Mouse (Mus musculus): Measurements from ENCODE around the gene Asb3. TPM values are rescaled to one million over a fixed set of nuclear protein-coding genes. Genes with fewer than 3 reads are reported as not detected.

The Asb3 gene
- total and polyA plus RNA-seq, 3 experiments, result 2.6 to 9.2 (median 7.8) TPM

- intact Hi-C loops (cut with DNase I), result no loop called here
- H3K36me3 ChIP-seq (ENCODE audit: control insufficient read depth, insufficient read depth, low read length), result no peaks in the 10 kb centered on the region
- no peaks in the 10 kb centered on the region for H3K79me2 ChIP-seq (replicated peaks; ENCODE audit: control insufficient read depth, insufficient read depth, low read length)
- H3K4me1 ChIP-seq (ENCODE audit: control insufficient read depth, insufficient read depth, low read length), result no peaks in the 10 kb centered on the region
- no peak overlapping the region for H3K27ac ChIP-seq
- TF ChIP-seq CTCF (IDR thresholded peaks at IDR 0.05) (no peak), POLR2A (IDR thresholded peaks at IDR 0.05; ENCODE audit: insufficient read depth, low read depth, low read length) (no peak), EP300 (IDR thresholded peaks at IDR 0.05; ENCODE audit: insufficient read depth, low read depth, low read length) (no peak)
- H3K4me3 ChIP-seq, result no peak overlapping the region
- DNase-seq, result no peak
- H3K9ac ChIP-seq (ENCODE audit: low read depth, low read length), result no peak overlapping the region
- no peaks in the 10 kb centered on the region for H3K27me3 ChIP-seq (ENCODE audit: control insufficient read depth, insufficient read depth, low read length)
Observed at GRCm38 (mm10) chr11:30899312-30899711, 14.1 kb downstream of the Asb3 start.

GRCm38 (mm10) chr11:30912311-30912710 lies 27.1 kb downstream of the Asb3 start:
- Histone ChIP-seq H3K27me3 (ENCODE audit: control insufficient read depth, insufficient read depth, low read length) (no peaks in the 10 kb centered on the region), H3K4me1 (ENCODE audit: control insufficient read depth, insufficient read depth, low read length) (no peaks in the 10 kb centered on the region), H3K9ac (ENCODE audit: low read depth, low read length) (no peak overlapping the region), H3K36me3 (ENCODE audit: control insufficient read depth, insufficient read depth, low read length) (no peaks in the 10 kb centered on the region), H3K4me3 (no peak overlapping the region), H3K27ac (no peak overlapping the region), H3K79me2 (replicated peaks; ENCODE audit: control insufficient read depth, insufficient read depth, low read length) (no peaks in the 10 kb centered on the region)
- TF ChIP-seq EP300 (IDR thresholded peaks at IDR 0.05; ENCODE audit: insufficient read depth, low read depth, low read length), result no peak
- TF ChIP-seq POLR2A (IDR thresholded peaks at IDR 0.05; ENCODE audit: insufficient read depth, low read depth, low read length), result no peak
- TF ChIP-seq CTCF (IDR thresholded peaks at IDR 0.05), result no peak
- 87% methylated on average over 3 of the region's 3 CpGs for WGBS
- DNase-seq, result no peak
- intact Hi-C loops (cut with DNase I), result no loop called here

- Histone ChIP-seq H3K4me1 (ENCODE audit: control insufficient read depth, insufficient read depth, low read length) (no peaks in the 10 kb centered on the region), H3K27me3 (ENCODE audit: control insufficient read depth, insufficient read depth, low read length) (no peaks in the 10 kb centered on the region), H3K9ac (ENCODE audit: low read depth, low read length) (no peak overlapping the region), H3K36me3 (ENCODE audit: control insufficient read depth, insufficient read depth, low read length) (no peaks in the 10 kb centered on the region), H3K27ac (no peak overlapping the region), H3K4me3 (no peak overlapping the region), H3K79me2 (replicated peaks; ENCODE audit: control insufficient read depth, insufficient read depth, low read length) (no peaks in the 10 kb centered on the region)
- no peak for DNase-seq
- intact Hi-C loops (cut with DNase I), result no loop called here
- TF ChIP-seq POLR2A (IDR thresholded peaks at IDR 0.05; ENCODE audit: insufficient read depth, low read depth, low read length) (no peak), EP300 (IDR thresholded peaks at IDR 0.05; ENCODE audit: insufficient read depth, low read depth, low read length) (no peak), CTCF (IDR thresholded peaks at IDR 0.05) (no peak)
- WGBS, result 87% methylated on average over 1 of the region's 1 CpGs
Observed at GRCm38 (mm10) chr11:30920641-30921040, 35.4 kb downstream of the Asb3 start.

- Histone ChIP-seq H3K36me3 (ENCODE audit: control insufficient read depth, insufficient read depth, low read length) (no peaks in the 10 kb centered on the region), H3K27ac (no peak overlapping the region), H3K9ac (ENCODE audit: low read depth, low read length) (no peak overlapping the region), H3K79me2 (replicated peaks; ENCODE audit: control insufficient read depth, insufficient read depth, low read length) (no peaks in the 10 kb centered on the region), H3K4me3 (no peak overlapping the region), H3K4me1 (ENCODE audit: control insufficient read depth, insufficient read depth, low read length) (no peaks in the 10 kb centered on the region), H3K27me3 (ENCODE audit: control insufficient read depth, insufficient read depth, low read length) (no peaks in the 10 kb centered on the region)
- intact Hi-C loops (cut with DNase I), result no loop called here
- no peak for DNase-seq
- TF ChIP-seq CTCF (IDR thresholded peaks at IDR 0.05) (no peak), EP300 (IDR thresholded peaks at IDR 0.05; ENCODE audit: insufficient read depth, low read depth, low read length) (no peak), POLR2A (IDR thresholded peaks at IDR 0.05; ENCODE audit: insufficient read depth, low read depth, low read length) (no peak)
- WGBS, result 94% methylated on average over 3 of the region's 3 CpGs
Observed at GRCm38 (mm10) chr11:30923283-30923682, 38.1 kb downstream of the Asb3 start.

- H3K4me1 ChIP-seq (ENCODE audit: control insufficient read depth, insufficient read depth, low read length), result no peaks in the 10 kb centered on the region
- no peak overlapping the region for H3K27ac ChIP-seq
- no peaks in the 10 kb centered on the region for H3K27me3 ChIP-seq (ENCODE audit: control insufficient read depth, insufficient read depth, low read length)
- intact Hi-C loops (cut with DNase I), result no loop called here
- DNase-seq, result no peak
- no peaks in the 10 kb centered on the region for H3K36me3 ChIP-seq (ENCODE audit: control insufficient read depth, insufficient read depth, low read length)
- no peak for TF ChIP-seq CTCF (IDR thresholded peaks at IDR 0.05)
- TF ChIP-seq EP300 (IDR thresholded peaks at IDR 0.05; ENCODE audit: insufficient read depth, low read depth, low read length), result no peak
- TF ChIP-seq POLR2A (IDR thresholded peaks at IDR 0.05; ENCODE audit: insufficient read depth, low read depth, low read length), result no peak
- no peak overlapping the region for H3K9ac ChIP-seq (ENCODE audit: low read depth, low read length)
- no peaks in the 10 kb centered on the region for H3K79me2 ChIP-seq (replicated peaks; ENCODE audit: control insufficient read depth, insufficient read depth, low read length)
- no peak overlapping the region for H3K4me3 ChIP-seq
Observed at GRCm38 (mm10) chr11:30928079-30928478, 42.9 kb downstream of the Asb3 start.

- DNase-seq, result no peak
- Histone ChIP-seq H3K36me3 (ENCODE audit: control insufficient read depth, insufficient read depth, low read length) (no peaks in the 10 kb centered on the region), H3K27ac (no peak overlapping the region), H3K79me2 (replicated peaks; ENCODE audit: control insufficient read depth, insufficient read depth, low read length) (no peaks in the 10 kb centered on the region), H3K9ac (ENCODE audit: low read depth, low read length) (no peak overlapping the region), H3K27me3 (ENCODE audit: control insufficient read depth, insufficient read depth, low read length) (no peaks in the 10 kb centered on the region), H3K4me3 (no peak overlapping the region), H3K4me1 (ENCODE audit: control insufficient read depth, insufficient read depth, low read length) (no peaks in the 10 kb centered on the region)
- TF ChIP-seq POLR2A (IDR thresholded peaks at IDR 0.05; ENCODE audit: insufficient read depth, low read depth, low read length) (no peak), EP300 (IDR thresholded peaks at IDR 0.05; ENCODE audit: insufficient read depth, low read depth, low read length) (no peak), CTCF (IDR thresholded peaks at IDR 0.05) (no peak)
- WGBS, result 100% methylated on average over 1 of the region's 1 CpGs
- intact Hi-C loops (cut with DNase I), result no loop called here
Observed at GRCm38 (mm10) chr11:30928498-30928897, 43.3 kb downstream of the Asb3 start.
